Mouse (Mus musculus) lung, postnatal 0 days (tissue): ENCODE measurements around the gene Dop1b.

Source experiments
- CTCF ChIP-seq: IDR thresholded peaks from 2 replicates; pipeline ENCODE4 v1.5.1; 2016; ENCODE audit warnings: antibody characterized with exemption, mild to moderate bottlenecking
- EP300 ChIP-seq: IDR thresholded peaks from 2 replicates; pipeline ENCODE4 v1.6.1; 2016; ENCODE audit warnings: antibody characterized with exemption, mild to moderate bottlenecking, control low read depth

GRCm38 (mm10) chr16:93830071-93830470, 118.4 kb downstream of the Dop1b start:
- TF ChIP-seq CTCF (no peak), EP300 (no peak)
